Comparison of ENCODE assay signal across 9 mouse cellular contexts in the genomic region with DNA sequence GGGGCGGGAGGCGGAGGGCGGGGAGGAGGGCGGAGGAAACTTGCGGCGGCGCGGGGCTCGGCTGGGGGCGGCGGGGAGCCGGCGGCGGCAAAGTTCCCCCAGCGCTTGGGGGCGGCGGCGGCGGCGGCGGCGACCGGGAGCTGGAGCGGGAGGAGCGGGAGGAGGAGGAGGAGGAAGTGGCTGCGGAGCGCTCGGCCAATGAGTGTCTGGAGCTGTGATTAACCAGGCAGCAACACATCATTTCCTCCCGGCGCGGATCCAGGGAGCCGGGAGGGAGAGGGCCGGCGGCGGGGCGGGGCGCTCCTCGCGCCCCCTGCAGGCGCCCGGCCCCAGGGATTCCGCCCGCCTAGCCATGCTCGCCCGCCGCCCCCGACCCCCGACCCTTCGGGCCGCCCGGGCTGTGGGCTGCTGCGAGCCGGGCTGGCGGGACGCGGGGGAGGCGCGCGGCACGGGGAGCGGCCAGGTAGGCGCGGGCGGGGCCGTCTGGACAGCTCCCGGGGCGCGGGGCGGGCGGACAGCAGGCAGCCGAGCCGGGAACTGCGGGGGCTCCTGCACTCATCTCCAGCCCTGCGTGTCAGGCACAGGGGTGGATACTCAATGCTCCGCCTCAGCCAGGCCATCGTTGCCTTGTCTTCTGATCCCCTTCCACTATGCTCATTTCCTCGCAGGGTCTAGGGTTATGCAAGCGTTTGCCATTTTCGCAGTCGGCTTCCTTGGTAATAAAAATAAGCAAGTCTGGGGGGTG. TPM values are rescaled to one million over a fixed set of nuclear protein-coding genes. Genes with fewer than 3 reads are reported as not detected.
DNase-seq lines count a peak whose midpoint lies in the region; ATAC-seq and TF ChIP-seq lines count a peak whose summit lies in the region.
"Had no signal": no experiment of that assay in that cellular context is flagged by ENCODE, and none has a peak within 500 bp of the region (broad histone marks: within the 10 kb centered on the region; RNA-seq: fewer than 3 reads in every experiment).

A gene (minus strand): TSS at position 92 of the 745 bp plus-strand sequence.
A gene (plus strand): TSS at position 233 of the 745 bp plus-strand sequence.

- peaks cover 45% of the 10 kb centered on the region for H3K4me1 ChIP-seq in embryonic facial prominence, embryonic 13.5 days
- H3K4me1 ChIP-seq in heart, embryonic 10.5 days: peaks cover 49% of the 10 kb centered on the region
- peaks cover 24% of the 10 kb centered on the region for H3K4me1 ChIP-seq in kidney, embryonic 14.5 days (ENCODE audit: control insufficient read depth, insufficient read depth, low read length)
- H3K4me1 ChIP-seq in midbrain, postnatal 0 days (ENCODE audit: insufficient read depth, low read length): peaks cover 13% of the 10 kb centered on the region

- H3K36me3 ChIP-seq in embryonic facial prominence, embryonic 13.5 days: no peaks in the 10 kb centered on the region
- H3K36me3 ChIP-seq in heart, embryonic 10.5 days: no peaks in the 10 kb centered on the region
- H3K36me3 ChIP-seq in kidney, embryonic 14.5 days (ENCODE audit: control insufficient read depth, insufficient read depth, low read length): no peaks in the 10 kb centered on the region
- no peaks in the 10 kb centered on the region for H3K36me3 ChIP-seq in midbrain, postnatal 0 days (ENCODE audit: insufficient read depth, low read length)
- H3K36me3 ChIP-seq in splenic B cell, adult 2 months (ENCODE audit: control insufficient read depth, insufficient read depth, low read length, poor library complexity, severe bottlenecking): no peaks in the 10 kb centered on the region
- H3K36me3 ChIP-seq: G1E had no signal

- DNase-seq in thymus, adult 18-20 months: peak; percentile 40 to 41
- no peak for DNase-seq in thymus, postnatal 0 days (ENCODE audit: low spot score)
- DNase-seq in heart, embryonic 10.5 days (ENCODE audit: low spot score): peak; percentile 93
- peak; percentile 73 for DNase-seq in liver
- peak; percentile 94 for DNase-seq in midbrain, postnatal 0 days (ENCODE audit: low spot score)
- DNase-seq in splenic B cell, adult 2 months (ENCODE audit: low read depth, low spot score): peak; percentile 17

- no peaks in the 10 kb centered on the region for H3K9me3 ChIP-seq in embryonic facial prominence, embryonic 13.5 days
- H3K9me3 ChIP-seq in heart, embryonic 10.5 days: no peaks in the 10 kb centered on the region
- H3K9me3 ChIP-seq in kidney, embryonic 14.5 days (ENCODE audit: control insufficient read depth, low read length): no peaks in the 10 kb centered on the region
- no peaks in the 10 kb centered on the region for H3K9me3 ChIP-seq in midbrain, postnatal 0 days (ENCODE audit: low read length)

- H3K4me2 ChIP-seq in embryonic facial prominence, embryonic 13.5 days: peak within 1 kb of the TSS; percentile 77
- peak within 1 kb of the TSS; percentile 73 for H3K4me2 ChIP-seq in kidney, embryonic 14.5 days (replicated peaks; ENCODE audit: low read depth, low read length)
- H3K4me2 ChIP-seq in midbrain, postnatal 0 days (ENCODE audit: low read depth, low read length, poor library complexity, severe bottlenecking): peak within 1 kb of the TSS; percentile 69

- no peaks in the 10 kb centered on the region for H3K27me3 ChIP-seq in embryonic facial prominence, embryonic 13.5 days
- H3K27me3 ChIP-seq in heart, embryonic 10.5 days (ENCODE audit: insufficient read depth, poor library complexity, severe bottlenecking): no peaks in the 10 kb centered on the region
- no peaks in the 10 kb centered on the region for H3K27me3 ChIP-seq in kidney, embryonic 14.5 days (ENCODE audit: control insufficient read depth, insufficient read depth, low read length)
- H3K27me3 ChIP-seq in midbrain, postnatal 0 days (ENCODE audit: insufficient read depth, low read length): no peaks in the 10 kb centered on the region
- peaks cover 7% of the 10 kb centered on the region for H3K27me3 ChIP-seq in splenic B cell, adult 2 months (ENCODE audit: control insufficient read depth, insufficient read depth, low read length, poor library complexity, severe bottlenecking)

- H3K4me3 ChIP-seq in embryonic facial prominence, embryonic 13.5 days: peak within 1 kb of the TSS; percentile 89
- H3K4me3 ChIP-seq in heart, embryonic 10.5 days: peak within 1 kb of the TSS; percentile 76
- H3K4me3 ChIP-seq in kidney, embryonic 14.5 days (ENCODE audit: low read length): peak within 1 kb of the TSS; percentile 90
- peak within 1 kb of the TSS; percentile 89 for H3K4me3 ChIP-seq in midbrain, postnatal 0 days (ENCODE audit: low read depth, low read length)

- WGBS in embryonic facial prominence, embryonic 13.5 days: under 1% methylated on average over 63 of the region's 80 CpGs
- WGBS in heart, embryonic 10.5 days: 2% methylated on average over 66 of the region's 80 CpGs
- 0% methylated on average over 29 of the region's 80 CpGs for WGBS in kidney, embryonic 14.5 days
- under 1% methylated on average over 32 of the region's 80 CpGs for WGBS in midbrain, postnatal 0 days

- H3K9ac ChIP-seq in embryonic facial prominence, embryonic 13.5 days: peak within 1 kb of the TSS; percentile 90
- H3K9ac ChIP-seq in kidney, embryonic 14.5 days (ENCODE audit: low read depth, low read length): peak within 1 kb of the TSS; percentile 92
- peak within 1 kb of the TSS; percentile 91 for H3K9ac ChIP-seq in midbrain, postnatal 0 days (replicated peaks; ENCODE audit: low read length, poor library complexity, severe bottlenecking)

- peak; percentile 40 for TF ChIP-seq CTCF in midbrain, postnatal 0 days (IDR thresholded peaks at IDR 0.05)

- peak; percentile 89 for ATAC-seq in embryonic facial prominence, embryonic 13.5 days (ENCODE audit: insufficient number of reproducible peaks, insufficient read depth, low FRiP score, low TSS enrichment, low read depth)
- ATAC-seq in kidney, embryonic 14.5 days (ENCODE audit: low FRiP score, low TSS enrichment): peak; percentile 96
- ATAC-seq in midbrain, postnatal 0 days (ENCODE audit: low FRiP score): peak; percentile 95

- H3K27ac ChIP-seq in embryonic facial prominence, embryonic 13.5 days: peak within 1 kb of the TSS; percentile 99
- peak within 1 kb of the TSS; percentile 98 for H3K27ac ChIP-seq in heart, embryonic 10.5 days
- peak within 1 kb of the TSS; percentile 96 for H3K27ac ChIP-seq in kidney, embryonic 14.5 days (ENCODE audit: low read depth, low read length)
- peak within 1 kb of the TSS; percentile 98 for H3K27ac ChIP-seq in midbrain, postnatal 0 days (ENCODE audit: low read depth, low read length)

RNA-seq across cellular contexts. Expression of the first gene that starts in this region (rescaled TPM):
- 0.95 and 1.5 TPM in 2 replicates for polyA plus RNA-seq in thymus, postnatal 0 days (2015; fragmentation: Nextera tagmentation; extraction: Ambion mirVana)
- polyA plus RNA-seq in embryonic facial prominence, embryonic 13.5 days (2015; fragmentation: Nextera tagmentation; extraction: Ambion mirVana): 8.9 and 12.0 TPM in 2 replicates
- polyA plus RNA-seq in heart, embryonic 10.5 days (2016; fragmentation: Nextera tagmentation; extraction: Ambion mirVana): 9.4 and 11.1 TPM in 2 replicates
- polyA plus RNA-seq in kidney, embryonic 14.5 days (2014; fragmentation: Nextera tagmentation; extraction: Ambion mirVana): 7.0 and 7.9 TPM in 2 replicates
- total RNA-seq in midbrain, postnatal 0 days (2014; rRNA removed): 10.0 and 12.6 TPM in 2 replicates
- 3.6 and 4.1 TPM in 2 replicates for polyA plus RNA-seq in midbrain, postnatal 0 days (2015; fragmentation: Nextera tagmentation; extraction: Ambion mirVana)
- polyA plus RNA-seq: G1E had no signal

RNA-seq across cellular contexts. Expression of the second gene that starts in this region (rescaled TPM):
- 1.3 and 1.7 TPM in 2 replicates for polyA plus RNA-seq in thymus, postnatal 0 days (2015; fragmentation: Nextera tagmentation; extraction: Ambion mirVana)
- polyA plus RNA-seq in embryonic facial prominence, embryonic 13.5 days (2015; fragmentation: Nextera tagmentation; extraction: Ambion mirVana): 11.4 and 14.1 TPM in 2 replicates
- 5.8 and 8.2 TPM in 2 replicates for polyA plus RNA-seq in heart, embryonic 10.5 days (2016; fragmentation: Nextera tagmentation; extraction: Ambion mirVana)
- polyA plus RNA-seq in kidney, embryonic 14.5 days (2014; fragmentation: Nextera tagmentation; extraction: Ambion mirVana): 5.9 and 10.1 TPM in 2 replicates
- total RNA-seq in midbrain, postnatal 0 days (2014; rRNA removed): 6.7 and 11.6 TPM in 2 replicates
- polyA plus RNA-seq in midbrain, postnatal 0 days (2015; fragmentation: Nextera tagmentation; extraction: Ambion mirVana): 9.8 and 11.6 TPM in 2 replicates
- polyA plus RNA-seq: G1E had no signal
